Mouse (Mus musculus) liver, embryonic 11.5 days (tissue): ENCODE results near the gene Rnf207. TPM values are rescaled to one million over a fixed set of nuclear protein-coding genes. Genes with fewer than 3 reads are reported as not detected.

Experiments used
- ATAC-seq: fragments of 200-750 bp; cut with Nextera tagmentation; replicated peaks from 2 replicates; pipeline ENCODE4 v1.8.0; 2017; ENCODE audit warnings: moderate number of reproducible peaks, mild to moderate bottlenecking, moderate TSS enrichment, moderate library complexity; ENCODE audit not compliant: low FRiP score
- DNase-seq: peaks from one replicate; pipeline ENCODE4 v3.0.0-alpha.2; 2017; ENCODE audit warnings: low spot score
- H3K27ac ChIP-seq: fragments of 300-500 bp; sonication (generic); 2 replicates; pipeline ENCODE4 v1.5.1; 2014; ENCODE audit warnings: mild to moderate bottlenecking, low read depth, low read length, control low read depth
- H3K27me3 ChIP-seq: fragments of 300-500 bp; sonication (generic); replicated peaks from 2 replicates; pipeline ENCODE4 v1.6.1; 2014; ENCODE audit warnings: low read length, mixed read lengths; ENCODE audit not compliant: control insufficient read depth, insufficient read depth
- H3K36me3 ChIP-seq: fragments of 300-500 bp; sonication (generic); 2 replicates; pipeline ENCODE4 v1.6.1; 2014; ENCODE audit warnings: mild to moderate bottlenecking, low read length, moderate library complexity, mixed read lengths; ENCODE audit not compliant: control insufficient read depth, insufficient read depth
- H3K4me1 ChIP-seq: fragments of 300-500 bp; sonication (generic); replicated peaks from 2 replicates; pipeline ENCODE4 v1.6.1; 2014; ENCODE audit warnings: low read length, mixed read lengths; ENCODE audit not compliant: control insufficient read depth, insufficient read depth
- H3K4me2 ChIP-seq: fragments of 300-500 bp; sonication (generic); 2 replicates; pipeline ENCODE4 v1.6.1; 2014; ENCODE audit warnings: mild to moderate bottlenecking, control low read depth, moderate library complexity
- H3K4me3 ChIP-seq: fragments of 300-500 bp; sonication (generic); 2 replicates; pipeline ENCODE4 v1.5.1; 2014; ENCODE audit warnings: low read depth, low read length, control low read depth
- H3K9ac ChIP-seq: fragments of 300-500 bp; sonication (generic); 2 replicates; pipeline ENCODE4 v1.6.1; 2014; ENCODE audit warnings: low read depth, low read length, control low read depth
- H3K9me3 ChIP-seq: fragments of 300-500 bp; sonication (generic); 2 replicates; pipeline ENCODE4 v1.6.1; 2016; ENCODE audit warnings: low read length, inconsistent platforms, mixed read lengths; ENCODE audit not compliant: control insufficient read depth
- WGBS: fragments of 180-500 bp; shearing (Covaris S2); extraction: QIAGEN DNeasy Blood & Tissue Kit; methylation state at CpG from one replicate; pipeline ENCODE4 v1.1.7; 2014; 5-methylcytosine and 5-hydroxymethylcytosine counted together
- polyA plus RNA-seq: library from polyadenylated mRNA; unstranded; fragments of >200 nt; fragmentation: Nextera tagmentation; extraction: Ambion mirVana; gene quantifications from 2 replicates; pipeline ENCODE4 v1.2.1, GENCODE M21; 2014

Gene Rnf207
- 0.53 and 0.97 TPM in 2 replicates for polyA plus RNA-seq

- peaks cover 46% of the 10 kb centered on the region for H3K27me3 ChIP-seq
- DNase-seq (no peak), ATAC-seq (peak; percentile 57; the same call in 1 of the 2 replicates)
- peak within 1 kb of the TSS; percentile 57 for H3K4me2 ChIP-seq
- no peaks in the 10 kb centered on the region for H3K36me3 ChIP-seq
- peak within 1 kb of the TSS; percentile 30 for H3K4me3 ChIP-seq
- 0 out of 2 replicates have a peak within 1 kb of the TSS, but pooled peaks have one; percentile 15 for H3K9ac ChIP-seq
- peaks cover 12% of the 10 kb centered on the region for H3K4me1 ChIP-seq
- H3K27ac ChIP-seq = no peak within 1 kb of the TSS
- whole genome bisulfite sequencing = 4% methylated on average over 26 of the region's 26 CpGs
- no peaks in the 10 kb centered on the region for H3K9me3 ChIP-seq
These were observed at the start of gene Rnf207 for GRCm38 (mm10) chr4:152318517-152319234. Rnf207 (minus strand) TSS chr4:152318993.

- no peaks in the 10 kb centered on the region for H3K9me3 ChIP-seq
- no peak overlapping the region for H3K9ac ChIP-seq
- H3K4me1 ChIP-seq = peaks cover 8% of the 10 kb centered on the region; the same call in 1 of the 2 replicates
- no peaks in the 10 kb centered on the region for H3K36me3 ChIP-seq
- ATAC-seq = no peak
- H3K27ac ChIP-seq = no peak overlapping the region
- no peak overlapping the region for H3K4me3 ChIP-seq
- WGBS = 76% methylated on average over 7 of the region's 7 CpGs
- DNase-seq = no peak
- H3K4me2 ChIP-seq = no peak overlapping the region
- H3K27me3 ChIP-seq = peaks cover 4% of the 10 kb centered on the region
These were observed 46.4 kb upstream of the Rnf207 start for GRCm38 (mm10) chr4:152365228-152365627.

GRCm38 (mm10) chr4:152362180-152362579, 43.4 kb upstream of the Rnf207 start:
- H3K27ac ChIP-seq = no peak overlapping the region
- WGBS = 40% methylated on average over 9 of the region's 9 CpGs
- H3K4me2 ChIP-seq = no peak overlapping the region
- H3K9me3 ChIP-seq = no peaks in the 10 kb centered on the region
- no peak overlapping the region for H3K4me3 ChIP-seq
- H3K4me1 ChIP-seq = peaks cover 8% of the 10 kb centered on the region; the same call in 1 of the 2 replicates
- peaks cover 7% of the 10 kb centered on the region for H3K27me3 ChIP-seq
- H3K36me3 ChIP-seq = no peaks in the 10 kb centered on the region
- no peak for DNase-seq
- peak overlapping the region; percentile 25; the same call in 1 of the 2 replicates for H3K9ac ChIP-seq
- no peak for ATAC-seq

GRCm38 (mm10) chr4:152360855-152361254, 42.1 kb upstream of the Rnf207 start:
- 1% methylated on average over 24 of the region's 24 CpGs for WGBS
- H3K9me3 ChIP-seq = no peaks in the 10 kb centered on the region
- ATAC-seq (peak; percentile 78), DNase-seq (peak; percentile 74)
- H3K4me2 ChIP-seq = peak overlapping the region; percentile 60
- no peak overlapping the region for H3K9ac ChIP-seq
- no peaks in the 10 kb centered on the region for H3K36me3 ChIP-seq
- H3K4me3 ChIP-seq = peak overlapping the region; percentile 26
- H3K27me3 ChIP-seq = peaks cover 7% of the 10 kb centered on the region
- H3K27ac ChIP-seq = no peak overlapping the region
- peaks cover 8% of the 10 kb centered on the region; the same call in 1 of the 2 replicates for H3K4me1 ChIP-seq

- no peak overlapping the region for H3K4me2 ChIP-seq
- H3K4me3 ChIP-seq = no peak overlapping the region
- no peak for ATAC-seq
- peaks cover 8% of the 10 kb centered on the region; the same call in 1 of the 2 replicates for H3K4me1 ChIP-seq
- no peak overlapping the region for H3K9ac ChIP-seq
- H3K36me3 ChIP-seq = no peaks in the 10 kb centered on the region
- no peaks in the 10 kb centered on the region for H3K9me3 ChIP-seq
- no peak overlapping the region for H3K27ac ChIP-seq
- 9% methylated on average over 11 of the region's 11 CpGs for WGBS
- no peak for DNase-seq
- peaks cover 7% of the 10 kb centered on the region for H3K27me3 ChIP-seq
These were observed 40.9 kb upstream of the Rnf207 start for GRCm38 (mm10) chr4:152359700-152360099.

- DNase-seq = no peak
- no peak overlapping the region for H3K27ac ChIP-seq
- no peak overlapping the region for H3K4me3 ChIP-seq
- ATAC-seq = no peak
- no peak overlapping the region for H3K9ac ChIP-seq
- H3K27me3 ChIP-seq = peaks cover 19% of the 10 kb centered on the region
- H3K9me3 ChIP-seq = no peaks in the 10 kb centered on the region
- H3K4me2 ChIP-seq = no peak overlapping the region
- WGBS = 71% methylated on average over 7 of the region's 7 CpGs
- H3K36me3 ChIP-seq = no peaks in the 10 kb centered on the region
- no peaks in the 10 kb centered on the region for H3K4me1 ChIP-seq
These were observed 36.9 kb upstream of the Rnf207 start for GRCm38 (mm10) chr4:152355672-152356071.

GRCm38 (mm10) chr4:152353886-152354637, 35.3 kb upstream of the Rnf207 start:
- Histone ChIP-seq H3K27ac (no peak overlapping the region), H3K4me2 (no peak overlapping the region), H3K4me3 (no peak overlapping the region), H3K9ac (no peak overlapping the region), H3K36me3 (no peaks in the 10 kb centered on the region), H3K9me3 (no peaks in the 10 kb centered on the region), H3K4me1 (no peaks in the 10 kb centered on the region; the same call in 1 of the 2 replicates), H3K27me3 (peaks cover 28% of the 10 kb centered on the region)
- ATAC-seq (no peak), DNase-seq (no peak)
- WGBS = 75% methylated on average over 14 of the region's 14 CpGs

GRCm38 (mm10) chr4:152351422-152352305, 32.9 kb upstream of the Rnf207 start:
- H3K4me1 ChIP-seq = no peaks in the 10 kb centered on the region; the same call in 1 of the 2 replicates
- 16% methylated on average over 14 of the region's 14 CpGs for WGBS

More at GRCm38 (mm10) chr4:152351422-152352305, 32.9 kb upstream of the Rnf207 start:
- Histone ChIP-seq H3K9me3 (no peaks in the 10 kb centered on the region), H3K9ac (no peak overlapping the region), H3K4me3 (no peak overlapping the region), H3K27me3 (peaks cover 38% of the 10 kb centered on the region), H3K4me2 (no peak overlapping the region), H3K36me3 (no peaks in the 10 kb centered on the region), H3K27ac (no peak overlapping the region)
- ATAC-seq (0 out of 2 replicates have a peak, but pooled peaks have one; percentile 34), DNase-seq (no peak)
